Mouse (Mus musculus) forebrain, embryonic 13.5 days (tissue): Measurements from ENCODE around the gene Copb2. TPM values are rescaled to one million over a fixed set of nuclear protein-coding genes. Genes with fewer than 3 reads are reported as not detected.
A peak's percentile ranks its signal among the peaks of the same experiment; 100 is the strongest.

Source experiments
- ATAC-seq: fragments of 200-750 bp; cut with Nextera tagmentation; 2 replicates; pipeline ENCODE4 v1.8.0; 2017
- H3K27ac ChIP-seq: fragments of 300-500 bp; sonication (generic); 2 replicates; pipeline ENCODE4 v1.5.1; 2015; ENCODE audit warnings: inconsistent platforms, mild to moderate bottlenecking, moderate library complexity
- H3K27me3 ChIP-seq: fragments of 300-500 bp; sonication (generic); 2 replicates; pipeline ENCODE4 v1.6.1; 2015; ENCODE audit warnings: mild to moderate bottlenecking, inconsistent platforms
- H3K36me3 ChIP-seq: fragments of 300-500 bp; sonication (generic); 2 replicates; pipeline ENCODE4 v1.6.1; 2015; ENCODE audit warnings: mild to moderate bottlenecking, inconsistent platforms; ENCODE audit not compliant: poor library complexity, severe bottlenecking
- H3K4me1 ChIP-seq: fragments of 300-500 bp; sonication (generic); 2 replicates; pipeline ENCODE4 v1.6.1; 2015; ENCODE audit warnings: inconsistent platforms
- H3K4me2 ChIP-seq: fragments of 300-500 bp; sonication (generic); 2 replicates; pipeline ENCODE4 v1.6.1; 2015; ENCODE audit warnings: inconsistent platforms, mild to moderate bottlenecking, moderate library complexity
- H3K4me3 ChIP-seq: fragments of 300-500 bp; sonication (generic); 2 replicates; pipeline ENCODE4 v1.5.1; 2015; ENCODE audit warnings: mild to moderate bottlenecking, inconsistent platforms
- H3K9ac ChIP-seq: fragments of 300-500 bp; sonication (generic); 2 replicates; pipeline ENCODE4 v1.6.1; 2015; ENCODE audit warnings: mild to moderate bottlenecking, inconsistent platforms
- H3K9me3 ChIP-seq: fragments of 300-500 bp; sonication (generic); replicated peaks from 2 replicates; pipeline ENCODE4 v1.6.1; 2016; ENCODE audit warnings: inconsistent platforms
- WGBS: fragments of 180-500 bp; shearing (Covaris S2); methylation state at CpG from one replicate; pipeline ENCODE4 v1.1.7; 2015; 5-methylcytosine and 5-hydroxymethylcytosine counted together
- polyA plus RNA-seq: library from polyadenylated mRNA; unstranded; fragments of >200 nt; fragmentation: Nextera tagmentation; extraction: Ambion mirVana; gene quantifications from 2 replicates; pipeline ENCODE4 v1.2.1, GENCODE M21; 2015

Gene Copb2
- polyA plus RNA-seq = 122 and 134 TPM in 2 replicates

DNA sequence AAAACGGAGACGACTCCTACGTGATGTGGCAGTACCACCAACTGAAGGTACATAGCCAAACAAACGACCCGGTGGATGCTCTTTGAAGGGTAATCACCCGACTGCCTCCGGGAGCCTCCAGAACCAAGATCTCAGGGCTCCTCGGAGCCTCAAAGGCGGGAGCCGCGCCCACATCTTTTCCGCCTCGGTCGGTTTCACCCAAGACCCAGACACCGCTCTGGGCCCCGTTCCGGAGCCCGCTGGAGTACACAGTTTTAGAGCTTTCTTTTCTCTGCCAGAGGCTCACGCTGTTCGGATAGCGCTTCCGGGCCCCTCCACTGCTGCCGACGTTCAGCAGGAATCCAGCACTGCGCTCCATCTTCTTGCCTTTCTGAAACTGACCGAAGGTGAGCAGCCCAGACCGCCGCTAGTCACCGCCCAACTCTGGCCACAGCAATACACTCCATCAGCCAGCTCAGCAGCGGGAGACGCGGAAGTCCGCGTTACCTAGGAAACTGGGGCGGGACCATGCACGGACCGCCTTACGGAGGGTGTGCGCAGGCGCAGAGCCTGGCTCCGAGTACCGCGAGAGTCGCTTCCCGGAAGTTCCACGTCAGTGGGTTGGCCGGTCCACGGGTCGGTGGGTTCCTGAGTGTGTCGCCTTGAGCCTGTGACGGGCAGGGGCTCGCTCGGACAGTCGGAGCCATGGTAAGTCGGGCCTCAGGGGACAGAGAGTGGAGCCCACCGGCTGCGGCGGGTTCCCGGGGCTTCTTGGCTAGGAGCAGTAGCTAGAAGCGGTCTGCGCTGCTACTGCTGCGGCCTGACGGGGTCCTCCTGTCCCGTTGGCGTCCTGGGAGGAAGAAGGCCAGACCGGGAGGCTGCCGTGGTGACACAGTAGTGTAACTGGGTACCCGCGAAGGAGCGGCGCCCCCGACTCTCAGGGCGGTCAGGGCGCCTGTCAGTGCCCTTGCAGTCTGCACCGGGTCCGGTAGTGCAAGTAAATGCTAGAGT is at the start of gene Copb2:
Gene Copb2, plus strand, starts transcription at position 585 of the 990 bp plus-strand sequence.
- ATAC-seq = peak; percentile 99
- peak within 1 kb of the TSS; percentile 75 for H3K4me2 ChIP-seq
- peaks cover 7% of the 10 kb centered on the region; the same call in 1 of the 2 replicates for H3K36me3 ChIP-seq
- H3K9me3 ChIP-seq = no peaks in the 10 kb centered on the region
- under 1% methylated on average over 73 of the region's 76 CpGs for WGBS
- H3K4me1 ChIP-seq = peaks cover 22% of the 10 kb centered on the region
- H3K27ac ChIP-seq = peak within 1 kb of the TSS; percentile 74
- H3K27me3 ChIP-seq = no peaks in the 10 kb centered on the region; the same call in 1 of the 2 replicates
- H3K9ac ChIP-seq = peak within 1 kb of the TSS; percentile 93
- peak within 1 kb of the TSS; percentile 84 for H3K4me3 ChIP-seq

DNA sequence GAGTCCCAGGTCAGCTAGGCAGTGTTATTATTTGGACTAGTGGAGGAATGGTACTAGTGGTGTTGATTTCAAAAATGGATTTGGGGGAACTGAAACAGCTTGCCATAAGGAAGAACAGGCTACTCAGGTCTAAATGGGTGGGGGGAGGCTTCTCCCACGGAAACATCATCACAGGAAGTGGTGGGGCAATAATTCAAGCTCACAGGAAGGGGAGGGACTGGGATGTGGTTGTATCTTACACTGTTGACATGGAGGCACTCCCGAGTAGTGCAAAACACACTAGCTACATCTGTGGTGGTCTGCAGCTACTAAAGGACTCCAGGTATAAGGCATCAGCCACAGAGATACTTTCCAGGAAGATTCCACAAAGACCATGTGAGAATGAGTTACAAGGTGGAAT is 39.6 kb upstream of the Copb2 start:
- no peak for ATAC-seq
- WGBS = 69% methylated on average over 2 of the region's 2 CpGs
- peaks cover 46% of the 10 kb centered on the region for H3K4me1 ChIP-seq
- H3K27me3 ChIP-seq = no peaks in the 10 kb centered on the region
- H3K9ac ChIP-seq = no peak overlapping the region
- peak overlapping the region; percentile 39; the same call in 1 of the 2 replicates for H3K4me2 ChIP-seq
- peak overlapping the region; percentile 90 for H3K27ac ChIP-seq
- H3K4me3 ChIP-seq = no peak overlapping the region
- H3K36me3 ChIP-seq = no peaks in the 10 kb centered on the region
- H3K9me3 ChIP-seq = no peaks in the 10 kb centered on the region

DNA sequence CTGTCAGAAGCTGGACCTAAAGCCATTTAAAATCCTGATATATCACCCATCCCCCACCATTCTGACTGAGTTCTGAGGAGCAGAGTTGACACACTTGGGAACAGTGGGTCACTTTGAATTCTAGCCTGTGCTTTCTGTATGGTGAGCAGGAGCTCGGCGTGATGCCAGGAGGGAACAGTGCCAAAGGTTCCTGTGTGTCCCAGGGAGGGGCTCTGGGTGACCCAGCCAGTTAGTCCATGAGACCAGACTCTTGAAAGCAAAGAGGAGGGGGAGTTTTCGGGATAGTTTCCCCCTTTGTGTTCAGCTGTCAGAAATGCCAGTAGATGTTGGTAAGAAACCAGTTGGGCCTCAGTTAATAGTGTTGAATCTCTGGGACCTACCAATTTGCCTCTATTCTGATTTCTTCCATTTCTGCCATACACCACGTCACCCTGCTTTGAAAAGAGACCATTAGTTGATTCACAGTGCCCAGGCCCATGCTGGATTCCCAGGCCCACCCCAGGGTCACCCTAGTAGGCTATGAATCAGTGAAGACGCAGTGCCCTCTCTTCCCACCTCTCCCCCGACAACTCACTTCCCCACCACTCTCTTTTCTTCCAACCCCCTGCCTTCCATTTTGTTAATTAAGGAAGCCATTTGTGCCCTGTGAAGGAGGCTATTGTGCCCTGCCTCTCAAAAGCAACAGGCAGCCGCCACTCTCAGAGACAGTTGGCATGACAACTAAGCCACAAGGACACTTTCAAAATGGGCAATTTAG is 38.6 kb upstream of the Copb2 start:
- 8% methylated on average over 7 of the region's 7 CpGs for WGBS
- Histone ChIP-seq H3K4me3 (no peak overlapping the region), H3K27me3 (no peaks in the 10 kb centered on the region), H3K27ac (peak overlapping the region; percentile 90), H3K9ac (no peak overlapping the region), H3K9me3 (no peaks in the 10 kb centered on the region), H3K4me2 (peak overlapping the region; percentile 39), H3K4me1 (peaks cover 46% of the 10 kb centered on the region), H3K36me3 (no peaks in the 10 kb centered on the region)
- peak; percentile 93 for ATAC-seq

DNA sequence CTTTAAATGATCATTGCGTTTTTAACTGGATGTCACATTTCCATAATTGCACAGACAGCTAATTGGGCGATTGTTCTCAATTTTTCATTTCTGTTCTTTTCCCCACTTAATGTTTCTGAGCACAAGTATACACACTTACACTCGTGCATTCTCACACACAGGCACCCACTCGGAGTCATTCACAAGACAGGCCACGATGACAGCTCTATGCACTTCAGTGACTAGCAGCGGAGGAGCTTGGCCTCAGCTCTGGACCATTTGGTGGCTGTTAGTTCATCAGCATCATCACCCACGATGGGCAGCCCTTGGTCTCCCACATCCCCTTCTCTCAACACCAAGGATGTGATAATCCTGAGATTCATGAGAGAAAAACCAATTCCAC is 38.0 kb upstream of the Copb2 start:
- no peak overlapping the region for H3K4me3 ChIP-seq
- H3K4me1 ChIP-seq = peaks cover 49% of the 10 kb centered on the region
- WGBS = 3% methylated on average over 7 of the region's 7 CpGs
- peak overlapping the region; percentile 39; the same call in 1 of the 2 replicates for H3K4me2 ChIP-seq
- no peaks in the 10 kb centered on the region for H3K36me3 ChIP-seq
- H3K9ac ChIP-seq = no peak overlapping the region
- peak; percentile 82 for ATAC-seq
- H3K27me3 ChIP-seq = no peaks in the 10 kb centered on the region
- peak overlapping the region; percentile 41 for H3K27ac ChIP-seq
- H3K9me3 ChIP-seq = no peaks in the 10 kb centered on the region

DNA sequence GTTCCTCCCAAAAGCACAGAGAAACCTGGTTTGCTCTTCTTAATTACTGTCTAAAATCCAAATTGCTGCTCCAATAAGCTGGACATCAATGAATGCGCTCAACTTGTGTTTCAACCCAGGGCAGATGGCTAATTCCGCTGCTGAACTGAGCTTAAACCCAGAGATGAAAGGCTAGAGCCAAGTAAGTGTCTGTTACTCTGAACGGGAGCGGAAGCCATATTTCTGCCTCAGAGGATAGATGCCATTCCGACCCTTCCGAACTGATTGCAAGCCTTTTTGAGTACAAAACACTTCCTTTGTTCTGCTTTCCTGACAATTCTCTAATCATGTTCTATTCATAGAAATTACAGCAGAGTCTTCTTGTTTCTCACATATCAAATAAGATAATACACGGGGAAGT is 36.3 kb upstream of the Copb2 start:
- WGBS = 61% methylated on average over 7 of the region's 7 CpGs
- Histone ChIP-seq H3K4me2 (no peak overlapping the region), H3K36me3 (no peaks in the 10 kb centered on the region), H3K4me3 (no peak overlapping the region), H3K4me1 (peaks cover 46% of the 10 kb centered on the region), H3K27ac (no peak overlapping the region), H3K9ac (no peak overlapping the region), H3K9me3 (no peaks in the 10 kb centered on the region), H3K27me3 (no peaks in the 10 kb centered on the region)
- ATAC-seq = no peak

DNA sequence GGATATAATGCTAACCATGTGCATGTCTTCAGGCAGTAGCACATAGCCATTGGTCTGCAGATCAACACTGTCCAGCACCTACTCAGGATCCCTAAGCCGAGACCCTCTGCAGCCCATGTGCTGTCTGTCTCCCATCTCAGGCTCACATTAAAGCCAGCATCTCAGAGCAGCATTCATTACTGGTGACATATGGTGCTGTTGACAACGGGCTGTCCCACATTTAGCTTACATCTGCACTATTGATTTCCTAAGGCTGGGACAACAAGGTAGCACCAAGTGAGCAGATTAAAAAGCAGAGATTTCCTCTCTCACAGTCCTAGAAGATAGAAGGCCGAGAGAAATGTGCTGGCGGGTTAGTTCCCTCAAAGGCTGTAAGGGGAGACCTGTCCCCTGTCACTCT is 33.7 kb upstream of the Copb2 start:
- no peaks in the 10 kb centered on the region for H3K36me3 ChIP-seq
- H3K4me3 ChIP-seq = no peak overlapping the region
- no peak; the same call in 1 of the 2 replicates for ATAC-seq
- 71% methylated on average over 4 of the region's 4 CpGs for whole genome bisulfite sequencing
- H3K27me3 ChIP-seq = no peaks in the 10 kb centered on the region
- H3K27ac ChIP-seq = no peak overlapping the region; the same call in 1 of the 2 replicates
- H3K4me2 ChIP-seq = no peak overlapping the region
- peaks cover 30% of the 10 kb centered on the region for H3K4me1 ChIP-seq
- H3K9ac ChIP-seq = no peak overlapping the region
- H3K9me3 ChIP-seq = no peaks in the 10 kb centered on the region

DNA sequence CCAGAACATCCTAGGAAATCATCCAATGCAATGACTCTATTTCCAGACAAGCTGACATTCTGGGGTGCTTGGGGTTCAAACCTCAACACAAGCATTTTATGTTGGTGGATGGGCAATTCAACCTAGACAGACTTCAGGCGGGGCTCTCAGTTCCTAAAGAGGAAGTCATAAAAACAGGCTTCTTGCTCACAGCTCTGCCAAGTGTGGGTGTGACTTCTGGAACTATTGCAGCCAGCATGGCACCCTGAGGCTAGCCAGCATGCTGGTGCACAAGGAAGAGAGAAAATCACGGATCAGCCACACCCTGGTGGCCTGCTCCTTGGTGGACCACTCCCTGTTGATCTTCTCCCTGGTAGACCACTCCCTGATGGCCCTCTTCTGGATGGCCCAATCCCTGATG is 32.5 kb upstream of the Copb2 start:
- H3K9ac ChIP-seq = no peak overlapping the region
- peaks cover 18% of the 10 kb centered on the region for H3K4me1 ChIP-seq
- WGBS = 69% methylated on average over 2 of the region's 2 CpGs
- H3K27ac ChIP-seq = no peak overlapping the region
- no peak for ATAC-seq
- no peak overlapping the region for H3K4me3 ChIP-seq
- no peaks in the 10 kb centered on the region for H3K27me3 ChIP-seq
- no peaks in the 10 kb centered on the region for H3K36me3 ChIP-seq
- 0 out of 2 replicates have a peak, but pooled peaks cover 3% of the 10 kb centered on the region for H3K9me3 ChIP-seq
- no peak overlapping the region for H3K4me2 ChIP-seq

DNA sequence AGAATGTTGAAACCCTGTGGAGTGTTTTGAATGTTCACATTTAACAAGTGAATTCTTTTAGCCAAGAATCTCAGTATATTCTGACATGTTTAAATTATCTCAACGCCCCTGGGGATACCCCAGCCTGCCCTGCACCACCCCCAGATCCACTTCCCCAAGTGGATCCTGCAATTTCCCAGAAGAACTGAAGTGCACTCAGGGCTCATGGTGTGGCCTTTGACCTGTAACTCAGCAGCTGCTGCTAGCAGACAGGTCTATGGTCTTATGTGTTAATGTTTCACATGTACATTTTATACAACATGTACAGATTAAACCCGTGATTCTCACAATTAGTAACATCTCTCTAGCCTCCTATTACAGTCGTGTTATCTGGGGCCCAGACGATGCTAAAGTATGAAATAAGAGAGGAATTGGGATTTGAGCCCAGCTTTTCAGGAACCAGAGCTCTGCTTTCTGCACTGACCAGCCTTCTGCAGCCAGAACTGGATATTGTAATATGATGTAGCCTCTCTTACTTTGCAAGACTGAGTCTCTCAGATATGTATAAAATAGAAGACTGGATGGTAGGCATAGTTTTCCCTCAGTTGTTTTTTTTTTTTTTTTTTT is 28.7 kb upstream of the Copb2 start:
- no peak overlapping the region for H3K27ac ChIP-seq
- H3K9me3 ChIP-seq = 0 out of 2 replicates have a peak, but pooled peaks cover 3% of the 10 kb centered on the region
- WGBS = 85% methylated on average over 4 of the region's 4 CpGs
- no peak for ATAC-seq
- H3K9ac ChIP-seq = no peak overlapping the region
- H3K4me1 ChIP-seq = peaks cover 10% of the 10 kb centered on the region; the same call in 1 of the 2 replicates
- H3K4me2 ChIP-seq = no peak overlapping the region
- H3K36me3 ChIP-seq = no peaks in the 10 kb centered on the region
- H3K4me3 ChIP-seq = no peak overlapping the region
- H3K27me3 ChIP-seq = no peaks in the 10 kb centered on the region

DNA sequence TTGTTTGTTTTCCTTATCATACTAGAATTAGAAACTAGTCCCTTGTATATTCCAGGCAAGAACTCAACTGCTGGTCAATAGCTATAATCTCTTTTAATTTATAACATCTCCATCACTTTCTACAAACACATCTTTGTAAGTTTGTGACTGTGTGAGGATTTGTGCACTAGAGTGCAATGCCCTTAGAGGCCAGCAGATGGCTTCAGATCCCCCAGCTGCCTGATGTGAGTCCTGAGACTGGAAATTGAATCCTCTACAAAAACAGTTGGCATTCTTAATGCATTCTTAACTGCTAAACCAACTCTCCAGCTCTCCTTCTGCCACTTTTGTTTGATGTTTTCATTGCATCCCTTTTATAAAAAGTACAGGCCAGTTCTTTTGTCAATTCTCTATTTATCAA is 27.8 kb upstream of the Copb2 start:
- Histone ChIP-seq H3K4me3 (no peak overlapping the region), H3K9ac (no peak overlapping the region), H3K9me3 (0 out of 2 replicates have a peak, but pooled peaks cover 3% of the 10 kb centered on the region), H3K4me1 (peaks cover 7% of the 10 kb centered on the region; the same call in 1 of the 2 replicates), H3K36me3 (no peaks in the 10 kb centered on the region), H3K27ac (no peak overlapping the region), H3K27me3 (0 out of 2 replicates have a peak, but pooled peaks cover 4% of the 10 kb centered on the region), H3K4me2 (no peak overlapping the region)
- ATAC-seq = no peak

DNA sequence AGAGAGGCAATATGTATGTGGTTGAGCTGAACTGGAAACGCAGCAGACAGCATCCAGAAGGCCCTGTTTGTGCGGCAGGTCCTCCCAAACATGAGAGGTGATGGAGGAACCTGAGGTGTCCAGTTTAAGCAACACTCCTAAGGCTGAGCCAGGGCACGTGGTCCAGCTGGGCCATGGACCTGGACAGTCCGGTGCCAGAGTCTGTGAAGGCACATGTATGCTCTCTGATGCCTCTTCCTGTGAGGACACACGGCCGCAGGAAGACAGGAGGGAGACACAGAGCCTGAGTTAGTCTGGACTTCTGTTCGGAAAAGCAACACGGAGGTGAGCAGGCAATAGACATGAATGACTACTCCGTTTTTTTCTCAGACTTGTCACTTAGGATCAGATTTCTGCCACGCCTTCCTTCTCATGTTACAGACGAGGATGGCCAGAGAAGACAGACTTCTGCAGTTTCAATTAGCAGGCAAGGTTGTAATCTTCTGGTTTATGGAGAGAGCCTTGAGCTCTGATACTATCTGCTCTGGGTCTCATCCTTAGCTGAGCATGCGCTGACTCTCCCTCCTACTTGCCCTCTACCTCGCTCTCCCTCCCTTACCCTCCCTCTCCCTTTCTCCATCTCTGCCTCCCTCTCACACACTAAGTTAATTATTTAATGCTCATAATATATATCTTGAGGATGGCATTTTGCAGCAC is 25.4 kb upstream of the Copb2 start:
- 52% methylated on average over 13 of the region's 13 CpGs for WGBS
- peak; percentile 65 for ATAC-seq

More for the DNA sequence above, 25.4 kb upstream of the Copb2 start:
- Histone ChIP-seq H3K36me3 (no peaks in the 10 kb centered on the region), H3K27ac (no peak overlapping the region), H3K4me1 (peaks cover 7% of the 10 kb centered on the region; the same call in 1 of the 2 replicates), H3K4me2 (peak overlapping the region; percentile 33), H3K9me3 (0 out of 2 replicates have a peak, but pooled peaks cover 3% of the 10 kb centered on the region), H3K9ac (no peak overlapping the region), H3K27me3 (0 out of 2 replicates have a peak, but pooled peaks cover 4% of the 10 kb centered on the region), H3K4me3 (no peak overlapping the region)
